Mouse (Mus musculus): ENCODE results near the gene Fmnl2. TPM values are rescaled to one million over a fixed set of nuclear protein-coding genes. Genes with fewer than 3 reads are reported as not detected.

Fmnl2 gene
- polyA plus RNA-seq, 1 experiment from 2014 or later: 7.9 TPM

DNA sequence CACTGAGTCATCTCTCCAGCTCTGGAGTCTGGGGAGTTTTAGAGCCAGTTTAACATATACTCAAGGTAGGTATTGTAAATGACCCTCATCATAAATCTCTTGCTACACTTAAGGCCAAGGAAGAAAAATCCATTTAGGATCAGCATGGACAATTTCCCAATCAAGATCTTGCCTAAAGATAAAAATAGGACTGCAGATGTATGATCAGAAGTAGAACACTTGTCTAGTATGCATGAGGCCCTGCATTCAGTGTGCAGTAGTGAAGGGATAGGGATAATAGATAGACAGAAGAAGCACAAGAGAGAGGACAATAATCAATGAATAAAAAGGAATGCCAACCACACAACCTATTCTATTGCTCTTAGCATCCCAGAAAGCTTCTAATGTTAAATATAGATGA is 322.2 kb downstream of the Fmnl2 start:
- Histone ChIP-seq H3K9me3 (replicated peaks) (no peaks in the 10 kb centered on the region), H3K36me3 (peaks cover 56% of the 10 kb centered on the region)
- no peak for DNase-seq (ENCODE audit: low spot score)

More for the DNA sequence above, 322.2 kb downstream of the Fmnl2 start:
- Histone ChIP-seq H3K27ac (no peak overlapping the region), H3K4me1 (no peaks in the 10 kb centered on the region), H3K27me3 (ENCODE audit: low read depth, poor library complexity, severe bottlenecking) (no peaks in the 10 kb centered on the region), H3K4me3 (no peak overlapping the region)

Other genes starting within 250 kb of the Fmnl2 start
- 0.29 and 0.56 TPM in 2 replicates for gene Cacnb4, start 181.0 kb upstream of the Fmnl2 start, polyA plus RNA-seq (2016; fragmentation: Nextera tagmentation; extraction: Ambion mirVana)
- gene Stam2, start 115.6 kb upstream of the Fmnl2 start, polyA plus RNA-seq (2016; fragmentation: Nextera tagmentation; extraction: Ambion mirVana): 28.1 and 29.8 TPM in 2 replicates

Measured in limb, embryonic 10.5 days (tissue).